28 mouse cellular contexts compared by ENCODE assay signal in the genomic region with DNA sequence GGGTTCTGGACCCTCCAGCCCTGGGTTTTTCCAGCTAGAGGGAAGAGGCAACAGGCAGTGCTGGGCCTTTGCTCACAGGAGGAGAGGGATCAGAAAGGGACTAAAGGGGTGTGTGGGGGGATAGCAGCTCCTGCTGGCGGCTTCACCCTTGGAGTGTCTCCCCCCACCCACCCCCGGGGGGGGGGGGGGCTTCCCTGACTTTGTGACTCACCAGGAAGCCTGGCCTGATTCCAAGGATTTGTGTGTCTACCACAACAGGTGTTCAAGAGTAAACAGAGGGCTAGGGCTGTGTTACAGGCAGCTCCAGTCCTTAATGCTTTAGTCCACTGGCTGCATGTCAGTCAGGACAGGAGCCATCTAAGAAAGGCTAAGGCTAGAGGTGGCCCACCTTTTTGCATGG. TPM values are rescaled to one million over a fixed set of nuclear protein-coding genes. Genes with fewer than 3 reads are reported as not detected.
"Had no signal": no experiment of that assay in that cellular context is flagged by ENCODE, and none has a peak within 500 bp of the region (broad histone marks: within the 10 kb centered on the region; RNA-seq: fewer than 3 reads in every experiment).

No protein-coding gene starts in this region.

- H3K9ac ChIP-seq: heart, embryonic 13.5 days; heart, embryonic 15.5 days; hindbrain, embryonic 13.5 days; hindbrain, embryonic 15.5 days; limb, embryonic 13.5 days; limb, embryonic 15.5 days had no signal

- ATAC-seq: hindbrain, postnatal 0 days; intestine, embryonic 16.5 days had no signal

- H3K27me3 ChIP-seq: heart, embryonic 13.5 days; heart, embryonic 15.5 days; hindbrain, embryonic 13.5 days; hindbrain, embryonic 15.5 days; limb, embryonic 13.5 days; limb, embryonic 15.5 days had no signal

- H3K9me3 ChIP-seq: heart, embryonic 13.5 days; heart, embryonic 15.5 days; hindbrain, embryonic 13.5 days; hindbrain, embryonic 15.5 days; limb, embryonic 13.5 days; limb, embryonic 15.5 days had no signal

- H3K4me3 ChIP-seq: heart, embryonic 13.5 days; heart, embryonic 15.5 days; hindbrain, embryonic 13.5 days; hindbrain, embryonic 15.5 days; limb, embryonic 13.5 days; limb, embryonic 15.5 days had no signal

- H3K27ac ChIP-seq: heart, embryonic 13.5 days; heart, embryonic 15.5 days; hindbrain, embryonic 13.5 days; hindbrain, embryonic 15.5 days; hindbrain, postnatal 0 days; limb, embryonic 13.5 days; limb, embryonic 15.5 days had no signal

- DNase-seq: gastrocnemius, postnatal 14 days; gastrocnemius, postnatal 36 days; heart, adult 18-20 months; heart, postnatal 14 days; heart, postnatal 36 days; kidney, adult 11 months; kidney, adult 8-10 months; kidney, postnatal 10 days; kidney, postnatal 25 days; kidney, postnatal 4 days; layer of hippocampus, adult 9-11 months; layer of hippocampus, postnatal 36 days; left cerebral cortex, postnatal 4 days had no signal

- H3K4me2 ChIP-seq: heart, embryonic 11.5 days; heart, embryonic 13.5 days; heart, embryonic 15.5 days; hindbrain, embryonic 13.5 days; hindbrain, embryonic 15.5 days; limb, embryonic 13.5 days; limb, embryonic 15.5 days had no signal

RNA-seq across cellular contexts. Expression of gene Nppb, which starts 38.1 kb away (rescaled TPM):
- polyA plus RNA-seq: gonadal fat pad, adult 2 months; intestine, embryonic 14.5 days; intestine, embryonic 16.5 days; kidney, embryonic 14.5 days; limb, embryonic 11.5 days; limb, embryonic 13.5 days; liver, adult 2 months had no signal

RNA-seq across cellular contexts. Expression of gene Nppa, which starts 53.0 kb away (rescaled TPM):
- polyA plus RNA-seq: gonadal fat pad, adult 2 months; hindbrain, embryonic 11.5 days; limb, embryonic 13.5 days; limb, embryonic 15.5 days; liver, adult 2 months had no signal
